Mouse (Mus musculus) stomach, embryonic 14.5 days (tissue): ENCODE data around the gene Inpp5f. TPM values are rescaled to one million over a fixed set of nuclear protein-coding genes. Genes with fewer than 3 reads are reported as not detected.
A peak's percentile ranks its signal among the peaks of the same experiment; 100 is the strongest.
"Not testable (repeated sequence)": the region's sequence is repeated elsewhere in the genome, so short reads cannot be mapped to it uniquely, and the experiment has no call there.

ENCODE experiments used
- ATAC-seq: fragments of 200-750 bp; cut with Nextera tagmentation; 2 replicates; pipeline ENCODE4 v1.8.0; 2017; ENCODE audit warnings: low read depth, moderate TSS enrichment; ENCODE audit not compliant: insufficient number of reproducible peaks, insufficient read depth, low FRiP score
- H3K27ac ChIP-seq: fragments of 300-500 bp; sonication (generic); 2 replicates; pipeline ENCODE4 v1.5.1; 2014; ENCODE audit warnings: mild to moderate bottlenecking, low read length, moderate library complexity, mixed read lengths
- H3K27me3 ChIP-seq: fragments of 300-500 bp; sonication (generic); 2 replicates; pipeline ENCODE4 v1.6.1; 2014; ENCODE audit warnings: low read length, control low read depth, mixed read lengths; ENCODE audit not compliant: control insufficient read depth, insufficient read depth
- H3K36me3 ChIP-seq: fragments of 300-500 bp; sonication (generic); 2 replicates; pipeline ENCODE4 v1.6.1; 2014; ENCODE audit warnings: mild to moderate bottlenecking, control low read depth, low read length, moderate library complexity, mixed read lengths; ENCODE audit not compliant: control insufficient read depth, insufficient read depth
- H3K4me1 ChIP-seq: fragments of 300-500 bp; sonication (generic); 2 replicates; pipeline ENCODE4 v1.6.1; 2014; ENCODE audit warnings: low read length, control low read depth, mixed read lengths; ENCODE audit not compliant: control insufficient read depth, insufficient read depth
- H3K4me2 ChIP-seq: fragments of 300-500 bp; sonication (generic); replicated peaks from 2 replicates; pipeline ENCODE4 v1.6.1; 2014; ENCODE audit warnings: low read depth, low read length, control low read depth
- H3K4me3 ChIP-seq: fragments of 300-500 bp; sonication (generic); 2 replicates; pipeline ENCODE4 v1.5.1; 2014; ENCODE audit warnings: low read depth, low read length, control low read depth
- H3K9ac ChIP-seq: fragments of 300-500 bp; sonication (generic); replicated peaks from 2 replicates; pipeline ENCODE4 v1.6.1; 2014; ENCODE audit warnings: low read depth, mild to moderate bottlenecking, control low read depth, low read length, moderate library complexity, mixed read lengths
- H3K9me3 ChIP-seq: fragments of 300-500 bp; sonication (generic); 2 replicates; pipeline ENCODE4 v1.6.1; 2016; ENCODE audit warnings: low read depth, low read length, control low read depth; ENCODE audit not compliant: control insufficient read depth
- WGBS: fragments of 180-500 bp; shearing (Covaris S2); extraction: QIAGEN DNeasy Blood & Tissue Kit; methylation state at CpG from one replicate; pipeline ENCODE4 v1.1.7; 2014; 5-methylcytosine and 5-hydroxymethylcytosine counted together
- polyA plus RNA-seq: library from polyadenylated mRNA; unstranded; fragments of >200 nt; fragmentation: Nextera tagmentation; extraction: Ambion mirVana; gene quantifications from 2 replicates; pipeline ENCODE4 v1.2.1, GENCODE M21; 2014

The Inpp5f gene
- 33.9 and 38.6 TPM in 2 replicates for polyA plus RNA-seq

DNA sequence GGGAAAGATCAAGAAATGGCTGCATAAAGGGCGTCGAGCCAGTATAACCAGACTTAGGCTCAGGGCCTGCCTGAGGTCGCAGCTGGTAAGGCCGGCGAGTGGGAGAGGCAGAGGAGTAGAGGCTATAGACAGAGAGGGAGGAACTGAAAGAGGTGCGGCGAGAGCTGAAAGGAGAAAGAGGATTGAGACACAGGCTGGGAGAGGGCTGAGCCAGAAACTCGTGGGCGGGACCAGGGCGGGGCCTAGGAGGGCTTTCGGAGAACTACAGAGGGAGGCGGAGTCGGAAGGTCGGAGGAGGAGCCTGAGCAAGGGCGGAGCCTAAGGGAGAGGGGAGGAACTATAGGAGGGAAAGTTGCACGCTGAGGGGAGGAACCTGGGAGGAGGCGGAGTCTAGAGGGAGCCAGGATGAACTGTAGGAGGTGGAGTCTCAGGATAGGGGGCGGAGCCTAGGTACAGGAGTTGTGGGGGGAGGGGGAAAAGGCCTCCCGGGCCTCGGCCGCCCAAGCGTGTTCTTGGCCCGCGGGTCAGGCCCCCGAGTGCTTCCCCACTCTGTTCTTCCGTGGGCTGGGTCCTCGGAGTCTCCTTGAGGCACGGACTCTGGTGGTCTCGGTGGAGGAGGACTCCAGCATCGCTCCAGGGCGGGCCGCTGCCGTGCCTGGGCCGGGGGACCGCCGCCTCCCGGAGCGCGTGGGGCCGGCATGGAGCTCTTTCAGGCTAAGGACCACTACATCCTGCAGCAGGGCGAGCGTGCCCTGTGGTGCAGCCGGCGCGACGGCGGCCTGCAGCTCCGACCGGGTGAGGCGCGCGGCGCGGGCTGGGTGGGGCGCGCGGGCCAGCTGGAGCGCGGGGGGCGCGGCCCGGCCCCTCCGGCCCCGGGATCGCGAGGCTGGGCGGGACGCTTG is at the start of gene Inpp5f:
Gene Inpp5f, plus strand, starts transcription at position 432 of the 902 bp plus-strand sequence.
- Histone ChIP-seq H3K36me3 (no peaks in the 10 kb centered on the region), H3K4me1 (peaks cover 6% of the 10 kb centered on the region; the same call in 1 of the 2 replicates), H3K4me2 (peak within 1 kb of the TSS; percentile 82), H3K27ac (peak within 1 kb of the TSS; percentile 85), H3K9ac (peak within 1 kb of the TSS; percentile 82), H3K9me3 (no peaks in the 10 kb centered on the region), H3K4me3 (peak within 1 kb of the TSS; percentile 75), H3K27me3 (no peaks in the 10 kb centered on the region)
- WGBS = under 1% methylated on average over 65 of the region's 68 CpGs
- peak; percentile 99 for ATAC-seq

DNA sequence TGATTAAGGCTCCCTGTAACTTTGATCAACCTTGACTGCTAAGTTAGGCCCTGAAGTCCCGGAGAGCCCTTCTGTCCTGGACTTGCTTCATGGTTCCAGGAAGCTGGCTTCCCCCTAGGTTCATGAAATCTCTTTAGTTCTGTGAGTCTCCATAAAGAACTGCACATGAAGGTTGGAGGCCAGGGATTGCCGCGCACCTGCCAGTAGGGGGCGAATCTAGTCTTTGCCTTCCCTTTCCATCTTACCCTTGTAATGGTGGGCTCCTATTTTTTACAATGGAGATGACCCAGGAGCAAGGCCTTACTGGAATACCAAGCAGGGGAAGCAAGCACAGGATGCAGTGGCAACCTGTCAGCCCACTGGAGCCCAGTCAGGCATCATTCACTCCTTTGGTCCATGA is 47.8 kb upstream of the Inpp5f start:
- 32% methylated on average over 4 of the region's 4 CpGs for WGBS
- Histone ChIP-seq H3K4me3 (no peak overlapping the region), H3K4me2 (no peak overlapping the region), H3K9me3 (no peaks in the 10 kb centered on the region), H3K36me3 (no peaks in the 10 kb centered on the region), H3K9ac (no peak overlapping the region), H3K4me1 (no peaks in the 10 kb centered on the region), H3K27me3 (no peaks in the 10 kb centered on the region), H3K27ac (no peak overlapping the region)
- no peak for ATAC-seq

DNA sequence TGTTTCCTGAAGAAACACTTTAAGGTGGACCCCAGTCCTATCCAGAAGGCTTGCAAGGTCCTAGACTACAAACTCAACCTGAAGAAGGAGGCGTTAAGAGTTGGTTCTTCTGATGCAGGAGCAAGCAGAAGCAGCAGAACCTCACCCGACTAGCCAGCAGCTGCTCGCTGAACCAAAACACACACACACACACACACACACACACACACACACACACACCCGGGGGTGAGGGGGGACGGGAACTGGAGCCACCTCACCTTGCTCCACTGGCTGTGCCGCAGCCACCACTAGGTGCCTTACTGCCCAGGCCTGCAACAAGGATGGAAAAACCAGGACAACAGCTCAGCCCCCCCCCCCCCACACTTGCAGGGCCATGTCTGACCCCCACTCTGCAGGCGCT is 44.8 kb upstream of the Inpp5f start:
- Histone ChIP-seq H3K9me3 (no peaks in the 10 kb centered on the region), H3K4me1 (no peaks in the 10 kb centered on the region), H3K27me3 (no peaks in the 10 kb centered on the region), H3K36me3 (no peaks in the 10 kb centered on the region), H3K27ac (no peak overlapping the region), H3K9ac (no peak overlapping the region), H3K4me3 (no peak overlapping the region), H3K4me2 (no peak overlapping the region)
- 65% methylated on average over 7 of the region's 7 CpGs for WGBS
- ATAC-seq = no peak

DNA sequence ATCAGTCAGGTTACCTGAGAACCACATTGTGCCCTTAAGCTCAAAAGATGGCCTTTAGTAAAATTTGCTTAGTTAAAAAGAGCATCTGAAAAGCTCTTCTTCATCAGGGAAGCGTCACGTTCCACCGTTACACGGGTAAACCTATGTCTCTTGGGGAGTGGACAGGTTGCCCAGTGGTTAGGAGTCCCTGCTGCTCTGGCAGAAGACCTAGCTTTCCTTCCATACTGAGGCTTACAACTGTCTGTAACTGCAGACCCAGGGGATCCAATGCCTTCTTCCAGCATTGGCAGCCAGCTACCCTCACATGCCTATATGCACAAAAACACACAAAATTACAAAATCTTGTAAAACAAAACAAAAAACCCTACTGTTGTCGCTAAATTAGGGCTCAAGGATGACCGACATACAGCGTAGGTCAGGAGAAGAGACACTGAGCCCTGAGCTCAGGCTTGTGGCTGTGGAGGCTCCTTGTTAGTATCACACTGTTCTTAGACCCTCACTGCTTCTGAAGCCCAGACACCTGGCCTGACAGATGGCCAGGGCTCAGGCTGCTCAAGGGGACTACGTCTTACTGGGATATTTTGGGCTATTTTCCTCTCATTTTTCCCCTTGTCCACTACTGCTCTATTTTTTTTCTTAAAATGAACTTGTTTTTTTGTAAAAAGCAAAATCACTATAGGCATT is 43.4 kb upstream of the Inpp5f start:
- Histone ChIP-seq H3K9ac (no peak overlapping the region), H3K4me3 (no peak overlapping the region), H3K36me3 (no peaks in the 10 kb centered on the region), H3K27ac (no peak overlapping the region), H3K4me2 (no peak overlapping the region), H3K9me3 (no peaks in the 10 kb centered on the region), H3K4me1 (no peaks in the 10 kb centered on the region), H3K27me3 (no peaks in the 10 kb centered on the region)
- ATAC-seq = no peak
- WGBS = 86% methylated on average over 8 of the region's 8 CpGs

DNA sequence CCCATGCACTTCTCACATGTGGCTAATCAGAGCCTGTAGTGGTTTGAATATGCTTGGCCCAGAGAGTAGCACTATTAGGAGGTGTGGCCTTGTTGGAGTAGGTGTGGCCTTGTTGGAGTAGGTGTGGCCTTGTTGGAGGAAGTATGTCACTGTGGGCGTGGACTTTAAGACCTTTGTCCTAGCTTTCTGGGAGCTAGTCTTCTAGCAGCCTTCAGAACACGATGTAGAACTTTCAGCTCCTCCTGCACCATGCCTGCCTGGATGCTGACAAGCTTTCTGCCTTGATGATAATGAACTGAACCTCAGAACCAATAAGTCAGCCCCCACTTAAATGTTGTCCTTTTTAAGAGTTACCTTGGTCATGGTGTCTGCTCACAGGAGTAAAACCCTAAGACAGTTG is 41.7 kb upstream of the Inpp5f start:
- not testable (repeated sequence) for H3K4me3 ChIP-seq, ATAC-seq, H3K9ac ChIP-seq, H3K36me3 ChIP-seq, H3K9me3 ChIP-seq, H3K27me3 ChIP-seq, H3K27ac ChIP-seq, H3K4me1 ChIP-seq, H3K4me2 ChIP-seq
- 90% methylated on average over 2 of the region's 2 CpGs for WGBS

DNA sequence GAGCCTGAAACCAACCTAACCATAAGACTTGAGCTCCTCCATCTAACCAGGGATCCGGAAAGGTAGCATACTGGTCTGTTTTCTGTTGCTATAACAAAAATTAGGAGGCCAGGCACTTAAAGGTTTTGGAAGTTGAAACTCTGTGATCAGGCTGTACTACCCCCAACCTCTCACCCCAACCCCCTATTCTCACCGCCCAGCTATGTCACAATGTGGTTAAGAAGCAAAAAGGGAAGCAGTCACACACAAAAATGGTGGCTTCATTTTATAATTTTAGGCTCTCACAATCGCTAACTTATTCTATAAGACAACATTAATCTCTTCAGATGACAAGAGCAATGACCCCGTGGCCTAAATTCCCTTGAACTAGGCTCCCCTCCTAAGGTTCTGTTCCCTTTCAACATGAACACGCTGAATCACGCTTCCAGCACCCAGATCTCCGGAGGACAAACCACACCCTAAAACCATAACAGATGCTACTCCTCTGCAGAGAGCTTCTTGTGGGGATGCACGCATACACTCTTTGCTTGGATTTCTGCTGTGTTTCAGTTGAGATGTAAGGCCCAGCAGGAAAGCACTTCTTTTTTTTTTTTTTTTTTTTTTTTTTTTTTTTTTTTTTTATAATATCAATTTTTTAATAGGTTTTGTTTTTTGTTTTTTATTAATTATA is 41.0 kb upstream of the Inpp5f start:
- Histone ChIP-seq H3K4me3 (no peak overlapping the region), H3K9ac (no peak overlapping the region), H3K27ac (no peak overlapping the region), H3K9me3 (no peaks in the 10 kb centered on the region), H3K4me2 (no peak overlapping the region), H3K4me1 (no peaks in the 10 kb centered on the region), H3K36me3 (no peaks in the 10 kb centered on the region), H3K27me3 (no peaks in the 10 kb centered on the region)
- 85% methylated on average over 8 of the region's 8 CpGs for WGBS
- ATAC-seq = no peak

DNA sequence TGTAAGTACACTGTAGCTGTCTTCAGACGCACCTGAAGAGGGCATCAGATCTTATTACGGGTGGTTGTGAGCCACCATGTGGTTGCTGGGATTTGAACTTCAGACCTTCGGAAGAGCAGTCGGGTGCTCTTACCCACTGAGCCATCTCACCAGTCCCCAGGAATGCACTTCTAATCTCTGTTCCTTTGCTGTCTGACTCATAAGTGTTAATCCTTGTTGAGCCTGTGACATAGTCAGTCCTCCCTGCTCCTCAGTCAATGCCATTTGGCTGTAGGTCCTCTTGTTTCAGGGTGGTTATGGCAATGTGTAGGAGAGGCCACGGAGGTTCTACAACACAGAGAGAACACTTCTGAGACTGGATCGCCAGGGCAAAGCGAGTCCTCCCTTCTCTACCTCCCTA is 40.5 kb upstream of the Inpp5f start:
- not testable (repeated sequence) for H3K4me1 ChIP-seq, H3K9ac ChIP-seq, H3K27me3 ChIP-seq, H3K4me2 ChIP-seq, H3K9me3 ChIP-seq, ATAC-seq, H3K27ac ChIP-seq, H3K36me3 ChIP-seq, H3K4me3 ChIP-seq
- WGBS = 82% methylated on average over 7 of the region's 7 CpGs

DNA sequence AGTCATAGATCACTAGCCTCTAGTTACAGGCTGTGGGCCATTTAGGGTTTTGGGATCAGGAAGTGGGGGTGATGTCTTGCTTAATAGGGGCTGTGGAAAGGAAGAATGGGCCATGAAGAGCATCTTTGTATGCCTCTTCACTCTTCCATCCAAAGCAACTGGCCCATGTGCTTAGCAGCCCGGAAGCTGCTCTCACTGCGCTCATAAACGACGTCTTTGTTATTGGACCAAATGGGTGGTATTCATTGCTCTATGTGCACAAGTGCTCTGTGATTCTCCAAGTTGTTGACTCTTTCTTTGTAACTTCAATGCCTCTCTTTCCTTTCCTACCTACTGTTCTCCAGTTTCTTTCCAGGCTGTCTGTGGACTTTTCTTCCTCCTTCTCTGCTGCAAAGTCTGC is 39.1 kb upstream of the Inpp5f start:
- no peak for ATAC-seq
- Histone ChIP-seq H3K9ac (no peak overlapping the region), H3K27ac (no peak overlapping the region), H3K4me2 (no peak overlapping the region), H3K9me3 (no peaks in the 10 kb centered on the region), H3K4me3 (no peak overlapping the region), H3K4me1 (no peaks in the 10 kb centered on the region), H3K36me3 (no peaks in the 10 kb centered on the region), H3K27me3 (no peaks in the 10 kb centered on the region)
- WGBS = 66% methylated on average over 4 of the region's 4 CpGs
